Mouse (Mus musculus): Measurements from ENCODE around the gene Omd.

DNA sequence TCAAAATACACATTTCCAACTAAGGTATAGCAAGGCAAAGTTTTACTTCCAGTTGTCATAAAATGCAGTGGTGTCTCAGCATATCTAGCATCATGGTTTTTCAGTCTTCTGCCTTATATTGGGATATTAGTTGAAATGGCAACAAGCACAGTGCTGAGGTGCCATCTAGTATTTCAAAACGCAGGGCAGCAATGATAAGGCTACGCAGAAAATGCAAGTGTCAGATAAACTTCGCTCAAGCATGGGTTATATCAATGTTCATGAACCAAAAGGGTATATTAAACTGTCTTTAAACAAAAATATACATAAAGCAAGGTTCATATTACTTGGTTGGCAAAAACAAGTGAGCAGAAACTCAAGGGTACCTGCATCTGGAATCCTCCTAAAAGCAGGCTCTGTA lies 34.8 kb downstream of the Omd start:
- no peak for TF ChIP-seq GATA1 (IDR thresholded peaks at IDR 0.05; ENCODE audit: low read length)
- no peak for TF ChIP-seq TAL1 (IDR thresholded peaks at IDR 0.05; ENCODE audit: low read length)

All from erythroblast, embryonic 14.5 days (primary cell).